Mouse (Mus musculus) adrenal gland, postnatal 4 days (tissue): Measurements from ENCODE around the gene Ncoa3. TPM values are rescaled to one million over a fixed set of nuclear protein-coding genes. Genes with fewer than 3 reads are reported as not detected.

ENCODE experiments used
- DNase-seq, 2 experiments: peaks; one replicate each; pipeline ENCODE4 v3.0.0; 2021 to 2022; ENCODE audit warnings: low spot score in 2 of 2, mixed read lengths in 2 of 2
- total RNA-seq, 2 experiments: library from RNA; stranded (reverse); gene quantifications; 2 replicates each; pipeline ENCODE4 v1.2.3; 2021

Gene Ncoa3
- total RNA-seq, 2 experiments from 2014 or later = 33.8 to 37.8 TPM

- DNase-seq = no peak
Observed at GRCm38 (mm10) chr2:166001362-166001761, 8.9 kb downstream of the Ncoa3 start.

GRCm38 (mm10) chr2:166001768-166002167, 9.3 kb downstream of the Ncoa3 start:
- DNase-seq = no peak

- DNase-seq = no peak
Observed at GRCm38 (mm10) chr2:166002429-166002828, 10.0 kb downstream of the Ncoa3 start.

GRCm38 (mm10) chr2:166003004-166003403, 10.6 kb downstream of the Ncoa3 start:
- no peak for DNase-seq

- no peak for DNase-seq
Observed at GRCm38 (mm10) chr2:166007046-166007445, 14.6 kb downstream of the Ncoa3 start.

GRCm38 (mm10) chr2:166008558-166009392, 16.3 kb downstream of the Ncoa3 start:
- no peak for DNase-seq

- DNase-seq = no peak
Observed at GRCm38 (mm10) chr2:166009393-166009947, 17.0 kb downstream of the Ncoa3 start.

GRCm38 (mm10) chr2:166010321-166010720, 17.9 kb downstream of the Ncoa3 start:
- no peak for DNase-seq

GRCm38 (mm10) chr2:166011422-166011821, 19.0 kb downstream of the Ncoa3 start:
- DNase-seq = no peak

- DNase-seq = no peak
Observed at GRCm38 (mm10) chr2:166012145-166012544, 19.7 kb downstream of the Ncoa3 start.

- no peak for DNase-seq
Observed at GRCm38 (mm10) chr2:166018769-166019168, 26.3 kb downstream of the Ncoa3 start.

- no peak for DNase-seq
Observed at GRCm38 (mm10) chr2:166020026-166020425, 27.6 kb downstream of the Ncoa3 start.

- DNase-seq = no peak
Observed at GRCm38 (mm10) chr2:166021073-166021610, 28.7 kb downstream of the Ncoa3 start.

GRCm38 (mm10) chr2:166021642-166022041, 29.2 kb downstream of the Ncoa3 start:
- no peak for DNase-seq

- no peak for DNase-seq
Observed at GRCm38 (mm10) chr2:166022327-166022726, 29.9 kb downstream of the Ncoa3 start.

GRCm38 (mm10) chr2:166024079-166024478, 31.6 kb downstream of the Ncoa3 start:
- DNase-seq = no peak

- no peak for DNase-seq
Observed at GRCm38 (mm10) chr2:166024621-166025020, 32.2 kb downstream of the Ncoa3 start.

- DNase-seq = no peak
Observed at GRCm38 (mm10) chr2:166025943-166026342, 33.5 kb downstream of the Ncoa3 start.

GRCm38 (mm10) chr2:166027834-166028233, 35.4 kb downstream of the Ncoa3 start:
- DNase-seq = no peak

GRCm38 (mm10) chr2:166029232-166029631, 36.8 kb downstream of the Ncoa3 start:
- DNase-seq = no peak

GRCm38 (mm10) chr2:166030256-166030995, 38.0 kb downstream of the Ncoa3 start:
- no peak for DNase-seq
